Mouse (Mus musculus) cerebellum, adult 2 months (tissue): ENCODE results near the gene Stk4.

ENCODE experiments used
- CTCF ChIP-seq: fragments of 200-500 bp; IDR thresholded peaks from 2 replicates; pipeline ENCODE4 v1.5.1; 2011; ENCODE audit warnings: low read depth, mild to moderate bottlenecking, control low read depth, low read length, moderate library complexity, borderline replicate concordance; ENCODE audit not compliant: insufficient read depth
- POLR2A ChIP-seq: fragments of 200-500 bp; IDR thresholded peaks from 2 replicates; pipeline ENCODE4 v1.6.1; 2011; ENCODE audit warnings: low read length, control low read depth, borderline replicate concordance; ENCODE audit not compliant: insufficient read depth

DNA sequence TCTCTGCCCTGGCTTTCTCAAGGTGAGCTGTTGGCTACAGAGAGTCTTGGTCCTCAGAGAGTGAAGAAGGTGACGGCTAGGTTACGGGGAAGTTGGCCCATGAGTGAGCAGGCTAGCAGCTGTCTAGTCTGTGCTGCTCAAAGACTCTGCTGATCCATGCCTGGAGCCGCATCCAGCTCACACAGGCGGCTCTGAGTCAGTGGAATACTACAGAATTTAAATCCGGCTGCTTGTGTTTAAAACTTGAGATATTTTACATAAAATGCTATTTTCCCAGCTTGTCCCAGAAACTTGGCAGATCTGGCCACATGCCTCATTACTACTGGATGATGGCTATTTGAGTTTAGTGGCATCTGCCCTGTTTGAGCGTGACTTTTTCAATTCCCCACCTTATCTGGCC lies 49.4 kb downstream of the Stk4 start:
- TF ChIP-seq POLR2A, result no peak
- TF ChIP-seq CTCF, result no peak
